Mouse (Mus musculus) MEL (cell line): ENCODE measurements at regions not wholly inside any gene's neighbourhood (a gene's known extent, or its start where the extent isn't known, plus 50 kb on each side); places are given as distances from the start of the nearest gene placed in this dataset.

Experiments
- DNase-seq: peaks from one replicate; pipeline ENCODE4 v3.0.0; 2011; ENCODE audit warnings: low read depth, low spot score
- H3K27ac ChIP-seq: 2 replicates; pipeline ENCODE4 v1.5.1; 2012; ENCODE audit warnings: low read depth, mild to moderate bottlenecking, control low read depth, low read length, moderate library complexity; ENCODE audit not compliant: control insufficient read depth
- H3K27me3 ChIP-seq, 2 experiments: fragments of 150-350 bp in 1 of 2; sonication (generic) in 1 of 2; 2 replicates each; pipeline ENCODE4 v1.6.1; 2012; ENCODE audit warnings: low read length in 2 of 2, mild to moderate bottlenecking in 2 of 2, improper control_type of control experiment in 1 of 2, moderate library complexity in 1 of 2; ENCODE audit not compliant: insufficient read depth in 2 of 2, control insufficient read depth in 1 of 2
- H3K36me3 ChIP-seq, 2 experiments: 2 replicates each; pipeline ENCODE4 v1.6.1; 2012 to 2014; ENCODE audit warnings: low read length in 2 of 2, improper control_type of control experiment in 1 of 2, inconsistent platforms in 1 of 2, mild to moderate bottlenecking in 1 of 2; ENCODE audit not compliant: insufficient read depth in 2 of 2, control insufficient read depth in 1 of 2
- H3K4me1 ChIP-seq, 2 experiments: fragments of 150-350 bp in 1 of 2; sonication (generic) in 1 of 2; 2 replicates each; pipeline ENCODE4 v1.6.1; 2012; ENCODE audit warnings: low read length in 2 of 2, improper control_type of control experiment in 1 of 2, mild to moderate bottlenecking in 1 of 2; ENCODE audit not compliant: insufficient read depth in 2 of 2, control insufficient read depth in 1 of 2
- H3K4me3 ChIP-seq, 2 experiments: fragments of 150-350 bp in 1 of 2; sonication (generic) in 1 of 2; 2 replicates each; pipeline ENCODE4 v1.5.1; 2012; ENCODE audit warnings: low read depth in 2 of 2, low read length in 2 of 2, mild to moderate bottlenecking in 2 of 2, moderate library complexity in 2 of 2, control low read depth in 1 of 2, improper control_type of control experiment in 1 of 2; ENCODE audit not compliant: control insufficient read depth in 1 of 2, insufficient read depth in 1 of 2
- H3K79me2 ChIP-seq: 2 replicates; pipeline ENCODE4 v1.6.1; 2012; ENCODE audit warnings: mild to moderate bottlenecking, low read length, moderate library complexity; ENCODE audit not compliant: control insufficient read depth, poor library complexity, insufficient read depth
- H3K9ac ChIP-seq: 2 replicates; pipeline ENCODE4 v1.6.1; 2012; ENCODE audit warnings: low read depth, mild to moderate bottlenecking, control low read depth, low read length, moderate library complexity; ENCODE audit not compliant: control insufficient read depth, poor library complexity, severe bottlenecking
- H3K9me3 ChIP-seq: fragments of 150-350 bp; sonication (generic); replicated peaks from 2 replicates; pipeline ENCODE4 v1.6.1; 2012; ENCODE audit warnings: mild to moderate bottlenecking, low read length, improper control_type of control experiment, moderate library complexity; ENCODE audit not compliant: insufficient read depth
- BHLHE40 ChIP-seq: IDR thresholded peaks from 2 replicates; pipeline ENCODE4 v1.6.1; 2012; ENCODE audit warnings: low read depth, mild to moderate bottlenecking, inconsistent platforms, low read length, improper control_type of control experiment, borderline replicate concordance
- CHD1 ChIP-seq: IDR thresholded peaks from 2 replicates; pipeline ENCODE4 v1.6.1; 2012; ENCODE audit warnings: low read depth, mild to moderate bottlenecking, inconsistent platforms, low read length, improper control_type of control experiment
- CHD2 ChIP-seq: IDR thresholded peaks from 2 replicates; pipeline ENCODE4 v1.6.1; 2011; ENCODE audit warnings: low read length, improper control_type of control experiment
- CTCF ChIP-seq, 3 experiments: IDR thresholded peaks in 2 of 3; conservative IDR thresholded peaks in 1 of 3; 2 replicates each; pipeline ENCODE4 v1.5.1; 2011 to 2012; ENCODE audit warnings: low read length in 3 of 3, low read depth in 2 of 3, mild to moderate bottlenecking in 2 of 3, improper control_type of control experiment in 1 of 3, inconsistent platforms in 1 of 3, mixed read lengths in 1 of 3, moderate library complexity in 1 of 3; ENCODE audit not compliant: control insufficient read depth in 1 of 3, insufficient read depth in 1 of 3, poor library complexity in 1 of 3, severe bottlenecking in 1 of 3
- E2F4 ChIP-seq: IDR thresholded peaks from 2 replicates; pipeline ENCODE4 v1.6.1; 2011; ENCODE audit warnings: low read depth, low read length, improper control_type of control experiment, borderline replicate concordance
- ELF1 ChIP-seq: IDR thresholded peaks from 2 replicates; pipeline ENCODE4 v1.6.1; 2014; ENCODE audit warnings: low read depth, mild to moderate bottlenecking, inconsistent platforms, low read length, improper control_type of control experiment, moderate library complexity
- EP300 ChIP-seq, 2 experiments: IDR thresholded peaks; 2 replicates each; pipeline ENCODE4 v1.6.1; 2011; ENCODE audit warnings: improper control_type of control experiment in 2 of 2, low read length in 2 of 2, low read depth in 1 of 2, mild to moderate bottlenecking in 1 of 2
- GABPA ChIP-seq: IDR thresholded peaks from 2 replicates; pipeline ENCODE4 v1.6.1; 2012; ENCODE audit warnings: low read depth, mild to moderate bottlenecking, inconsistent platforms, low read length, improper control_type of control experiment, moderate library complexity
- GATA1 ChIP-seq: IDR thresholded peaks from 2 replicates; pipeline ENCODE4 v1.6.1; 2011; ENCODE audit warnings: low read depth, low read length, improper control_type of control experiment
- JUND ChIP-seq: IDR thresholded peaks from 2 replicates; pipeline ENCODE4 v1.6.1; 2011; ENCODE audit warnings: low read depth, mild to moderate bottlenecking, improper control_type of control experiment, low read length
- MEF2A ChIP-seq: IDR thresholded peaks from 2 replicates; pipeline ENCODE4 v1.6.1; 2014; ENCODE audit warnings: low read depth, mild to moderate bottlenecking, inconsistent platforms, low read length, improper control_type of control experiment; ENCODE audit not compliant: poor library complexity, insufficient replicate concordance, severe bottlenecking; ENCODE audit errors: extremely low read depth
- MXI1 ChIP-seq: IDR thresholded peaks from 2 replicates; pipeline ENCODE4 v1.6.1; 2011; ENCODE audit warnings: mild to moderate bottlenecking, low read depth, low read length, improper control_type of control experiment
- MYC ChIP-seq: IDR thresholded peaks from 2 replicates; pipeline ENCODE4 v1.6.1; 2011; ENCODE audit warnings: low read depth, mild to moderate bottlenecking, low read length, improper control_type of control experiment, moderate library complexity
- NRF1 ChIP-seq: IDR thresholded peaks from 2 replicates; pipeline ENCODE4 v1.6.1; 2014; ENCODE audit warnings: low read depth, mild to moderate bottlenecking, inconsistent platforms, low read length, improper control_type of control experiment, moderate library complexity; ENCODE audit not compliant: poor library complexity, insufficient read depth, severe bottlenecking
- POLR2A ChIP-seq, 2 experiments: IDR thresholded peaks; 2 replicates each; pipeline ENCODE4 v1.6.1; 2011 to 2012; ENCODE audit warnings: low read length in 2 of 2, mild to moderate bottlenecking in 2 of 2, control low read depth in 1 of 2, improper control_type of control experiment in 1 of 2, low read depth in 1 of 2, moderate library complexity in 1 of 2; ENCODE audit not compliant: control insufficient read depth in 1 of 2, insufficient read depth in 1 of 2, poor library complexity in 1 of 2
- POLR2AphosphoS2 ChIP-seq: IDR thresholded peaks from 2 replicates; pipeline ENCODE4 v1.6.1; 2011; ENCODE audit warnings: low read length, improper control_type of control experiment
- POLR2AphosphoS5 ChIP-seq: IDR thresholded peaks from 2 replicates; pipeline ENCODE4 v1.6.1; 2012; ENCODE audit warnings: low read depth, borderline replicate concordance, mild to moderate bottlenecking, inconsistent platforms, low read length, moderate library complexity, mixed read lengths
- RAD21 ChIP-seq: IDR thresholded peaks from 2 replicates; pipeline ENCODE4 v1.6.1; 2011; ENCODE audit warnings: mild to moderate bottlenecking, low read depth, low read length, improper control_type of control experiment
- SIN3A ChIP-seq: IDR thresholded peaks from 2 replicates; pipeline ENCODE4 v1.6.1; 2012; ENCODE audit warnings: low read length, improper control_type of control experiment, inconsistent platforms
- TAL1 ChIP-seq: IDR thresholded peaks from 2 replicates; pipeline ENCODE4 v1.6.1; 2012; ENCODE audit warnings: mild to moderate bottlenecking, inconsistent platforms, low read length, moderate library complexity, mixed read lengths
- TBP ChIP-seq: IDR thresholded peaks from 2 replicates; pipeline ENCODE4 v1.8.0; 2011; ENCODE audit warnings: low read depth, low read length, improper control_type of control experiment
- TCF12 ChIP-seq: IDR thresholded peaks from 2 replicates; pipeline ENCODE4 v1.6.1; 2014; ENCODE audit warnings: low read depth, mild to moderate bottlenecking, inconsistent platforms, low read length, improper control_type of control experiment, moderate library complexity
- UBTF ChIP-seq: IDR thresholded peaks from 2 replicates; pipeline ENCODE4 v1.6.1; 2012; ENCODE audit warnings: low read depth, mild to moderate bottlenecking, inconsistent platforms, low read length, improper control_type of control experiment, moderate library complexity, borderline replicate concordance; ENCODE audit not compliant: insufficient read depth
- USF1 ChIP-seq: IDR thresholded peaks from 2 replicates; pipeline ENCODE4 v1.6.1; 2014; ENCODE audit warnings: low read depth, mild to moderate bottlenecking, inconsistent platforms, low read length, improper control_type of control experiment, moderate library complexity
- USF2 ChIP-seq, 2 experiments: IDR thresholded peaks; 2 replicates each; pipeline ENCODE4 v1.6.1; 2011 to 2012; ENCODE audit warnings: improper control_type of control experiment in 2 of 2, low read length in 2 of 2, borderline replicate concordance in 1 of 2, inconsistent platforms in 1 of 2, low read depth in 1 of 2, mild to moderate bottlenecking in 1 of 2; ENCODE audit not compliant: insufficient read depth in 1 of 2
- ZC3H11A ChIP-seq: IDR thresholded peaks from 2 replicates; pipeline ENCODE4 v1.6.1; 2012; ENCODE audit warnings: low read depth, mild to moderate bottlenecking, inconsistent platforms, low read length, improper control_type of control experiment
- ZKSCAN1 ChIP-seq: IDR thresholded peaks from 2 replicates; pipeline ENCODE4 v1.6.1; 2012; ENCODE audit warnings: low read depth, mild to moderate bottlenecking, inconsistent platforms, low read length, improper control_type of control experiment, moderate library complexity

DNA sequence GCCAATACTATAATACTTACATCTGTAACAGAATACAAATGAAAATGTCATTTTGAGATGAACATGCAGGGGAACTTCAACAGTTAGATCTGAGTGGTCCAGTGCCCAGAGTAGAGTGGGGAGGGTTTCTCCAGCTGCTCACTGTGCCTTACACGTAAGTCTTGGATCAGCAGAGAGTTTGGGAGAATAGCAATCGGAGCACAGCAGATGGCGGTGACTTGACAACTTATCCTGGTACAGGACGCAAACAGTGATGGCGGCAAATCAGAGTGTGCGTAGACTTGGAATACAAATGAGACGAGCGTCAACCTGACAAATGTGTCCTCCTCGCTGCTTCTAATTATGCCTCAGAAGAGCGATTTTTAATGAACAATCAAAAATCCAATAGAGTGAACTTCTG is 527.6 kb downstream of the Adgrl2 start:
- Histone ChIP-seq H3K9ac (no peak overlapping the region), H3K9me3 (no peaks in the 10 kb centered on the region), H3K36me3 (peaks cover 0 to 2% of the 10 kb centered on the region in 2 experiments; a peak in 1 of 4 replicates), H3K79me2 (no peaks in the 10 kb centered on the region), H3K4me3 (no peak overlapping the region), H3K4me1 (no peaks in the 10 kb centered on the region), H3K27ac (no peak overlapping the region), H3K27me3 (no peaks in the 10 kb centered on the region)
- no peak for DNase-seq
- no peak for TF ChIP-seq ZC3H11A
- no peak for TF ChIP-seq TAL1
- TF ChIP-seq MXI1: no peak
- no peak for TF ChIP-seq TCF12
- no peak for TF ChIP-seq UBTF

DNA sequence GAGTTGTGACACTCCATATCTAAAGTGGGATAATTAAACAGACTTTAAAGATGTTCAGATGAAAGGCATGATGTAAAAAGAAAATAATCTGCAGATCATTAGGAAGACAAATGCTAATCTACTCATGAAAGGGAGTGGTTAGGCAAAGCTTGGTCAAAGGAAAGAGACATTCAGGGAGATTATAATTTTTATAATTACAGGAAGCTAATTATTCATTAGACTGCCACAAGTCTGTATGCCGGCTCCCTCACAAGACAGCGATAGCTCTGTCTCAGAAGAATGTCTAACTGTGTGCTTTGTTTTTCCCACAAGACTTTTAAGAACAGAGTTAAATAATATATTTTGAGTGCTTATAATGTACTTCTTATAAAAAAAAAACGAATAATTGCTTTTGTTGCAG is 541.5 kb downstream of the Adgrl2 start:
- Histone ChIP-seq H3K79me2 (no peaks in the 10 kb centered on the region), H3K27me3 (no peaks in the 10 kb centered on the region), H3K4me3 (no peak overlapping the region), H3K36me3 (no peaks in the 10 kb centered on the region), H3K9me3 (no peaks in the 10 kb centered on the region), H3K27ac (no peak overlapping the region), H3K4me1 (no peaks in the 10 kb centered on the region), H3K9ac (no peak overlapping the region)
- no peak for DNase-seq
- no peak for TF ChIP-seq GATA1
- TF ChIP-seq ZC3H11A: no peak
- TF ChIP-seq BHLHE40: no peak
- TF ChIP-seq TCF12: no peak
- no peak for TF ChIP-seq CHD1

DNA sequence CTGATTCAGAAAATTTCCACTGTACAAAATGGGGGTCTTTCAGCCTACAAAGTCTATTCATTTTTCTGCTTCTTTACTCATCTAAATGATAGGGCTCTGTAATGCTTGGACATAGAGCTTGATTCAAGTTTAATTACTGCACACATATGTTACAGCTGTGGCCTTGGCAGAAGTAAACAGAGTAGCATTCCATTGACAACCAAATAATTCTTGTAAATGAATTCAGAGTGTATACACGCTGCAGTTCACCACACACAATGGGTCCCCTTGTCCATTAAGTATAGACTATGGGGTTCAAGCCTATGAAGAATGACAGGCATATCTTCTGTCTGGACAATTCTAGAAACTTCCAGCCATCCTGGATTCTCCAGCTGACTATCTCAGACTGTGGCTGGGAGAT is 541.9 kb downstream of the Adgrl2 start:
- H3K36me3 ChIP-seq: no peaks in the 10 kb centered on the region
- no peaks in the 10 kb centered on the region for H3K79me2 ChIP-seq
- H3K27ac ChIP-seq: no peak overlapping the region
- TF ChIP-seq UBTF: no peak
- no peak for TF ChIP-seq E2F4
- TF ChIP-seq CTCF (IDR thresholded peaks at IDR 0.05 in 2 of 3, conservative IDR thresholded peaks at IDR 0.05 in 1 of 3; ENCODE audit: control insufficient read depth in 1 of 3, insufficient read depth in 1 of 3, low read depth in 2 of 3, low read length in 3 of 3, poor library complexity in 1 of 3, severe bottlenecking in 1 of 3): no peak
- no peak for TF ChIP-seq POLR2A (IDR thresholded peaks at IDR 0.05; ENCODE audit: control insufficient read depth in 1 of 2, insufficient read depth in 1 of 2, low read depth in 1 of 2, low read length in 2 of 2, poor library complexity in 1 of 2)
- no peak for TF ChIP-seq NRF1
- TF ChIP-seq SIN3A: no peak
- no peak for TF ChIP-seq MEF2A
- TF ChIP-seq POLR2AphosphoS5: no peak
- TF ChIP-seq POLR2AphosphoS2: no peak
- no peak for TF ChIP-seq MYC
- TF ChIP-seq USF1: no peak
- no peak for TF ChIP-seq JUND
- TF ChIP-seq ELF1: no peak
- no peak for TF ChIP-seq USF2 (IDR thresholded peaks at IDR 0.05; ENCODE audit: borderline replicate concordance in 1 of 2, insufficient read depth in 1 of 2, low read depth in 1 of 2, low read length in 2 of 2)
- no peak for TF ChIP-seq GABPA
- TF ChIP-seq ZKSCAN1: no peak
- no peak for TF ChIP-seq TBP
- no peak for TF ChIP-seq EP300 (IDR thresholded peaks at IDR 0.05; ENCODE audit: low read depth in 1 of 2, low read length in 2 of 2)
- TF ChIP-seq CHD2: no peak
- no peak for TF ChIP-seq RAD21
- no peaks in the 10 kb centered on the region for H3K27me3 ChIP-seq
- no peaks in the 10 kb centered on the region for H3K9me3 ChIP-seq
- no peaks in the 10 kb centered on the region for H3K4me1 ChIP-seq
- H3K4me3 ChIP-seq: no peak overlapping the region
- DNase-seq: no peak
- no peak overlapping the region for H3K9ac ChIP-seq
